Mouse (Mus musculus) stomach, postnatal 0 days (tissue): ENCODE results near the gene Pbx3.

ENCODE experiments used
- CTCF ChIP-seq: IDR thresholded peaks from 2 replicates; pipeline ENCODE4 v1.5.1; 2016; ENCODE audit warnings: antibody characterized with exemption, low read depth, mild to moderate bottlenecking, moderate library complexity
- EP300 ChIP-seq: optimal IDR thresholded peaks from 2 replicates; pipeline ENCODE3; 2016; ENCODE audit warnings: antibody characterized with exemption

DNA sequence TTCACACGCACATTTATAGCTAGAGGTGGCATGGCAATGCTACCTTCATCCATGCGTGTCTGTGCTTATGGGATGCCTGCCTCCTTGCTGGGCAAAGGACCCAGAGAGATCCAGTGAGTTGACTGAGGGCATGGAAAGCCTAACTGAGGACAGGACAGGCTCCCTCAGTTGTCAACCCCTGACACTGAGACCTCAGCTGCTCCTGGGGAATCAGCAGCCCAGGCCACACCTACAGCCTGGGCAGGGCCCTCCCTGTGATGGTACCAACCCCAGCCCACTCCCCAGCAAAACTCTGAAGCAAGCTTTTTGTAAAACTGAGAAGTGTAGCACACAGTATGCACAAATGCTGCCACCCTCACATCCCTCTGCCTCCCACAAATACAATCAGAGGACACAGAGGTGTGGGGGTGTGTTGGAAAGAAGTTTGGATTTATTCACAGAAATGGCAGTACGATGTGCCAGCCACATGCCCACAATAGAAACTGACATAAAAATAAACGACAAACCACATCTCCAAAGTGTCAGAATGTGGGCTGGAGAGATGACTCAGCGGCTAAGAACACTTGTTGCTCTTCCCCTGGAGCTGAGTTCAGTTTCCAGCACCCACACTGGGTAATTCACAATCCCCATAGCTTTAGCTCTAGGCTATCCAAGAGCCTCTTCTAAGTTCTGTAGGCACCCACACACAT is 233.3 kb downstream of the Pbx3 start:
- no peak for TF ChIP-seq CTCF
- no peak for TF ChIP-seq EP300
